Mouse (Mus musculus): Measurements from ENCODE around the gene Cryzl2. TPM values are rescaled to one million over a fixed set of nuclear protein-coding genes. Genes with fewer than 3 reads are reported as not detected.
A peak's percentile ranks its signal among the peaks of the same experiment; 100 is the strongest.

Cryzl2 gene
- polyA plus RNA-seq, 1 experiment from 2014 or later: 9.5 TPM

- no peak overlapping the region for H3K4me2 ChIP-seq (ENCODE audit: low read depth, low read length)
- no peak overlapping the region for H3K27ac ChIP-seq (ENCODE audit: low read depth)
- TF ChIP-seq EP300 (IDR thresholded peaks at IDR 0.05; ENCODE audit: low read depth) (peak; percentile 87), CTCF (IDR thresholded peaks at IDR 0.05; ENCODE audit: low read depth) (no peak)
- 41% methylated on average over 9 of the region's 9 CpGs for WGBS (ENCODE audit: insufficient replicate concordance)
- no peak overlapping the region for H3K4me3 ChIP-seq (ENCODE audit: low read depth, low read length)
- no peaks in the 10 kb centered on the region for H3K27me3 ChIP-seq (ENCODE audit: insufficient read depth, low read length)
- DNase-seq (no peak), ATAC-seq (no peak)
- H3K36me3 ChIP-seq (replicated peaks; ENCODE audit: insufficient read depth, low read length): no peaks in the 10 kb centered on the region
- no peak overlapping the region for H3K9ac ChIP-seq (replicated peaks)
- H3K4me1 ChIP-seq (ENCODE audit: insufficient read depth): no peaks in the 10 kb centered on the region
- H3K9me3 ChIP-seq (ENCODE audit: low read length): no peaks in the 10 kb centered on the region
These were observed 55.2 kb downstream of the Cryzl2 start for GRCm38 (mm10) chr1:157513559-157513958.

DNA sequence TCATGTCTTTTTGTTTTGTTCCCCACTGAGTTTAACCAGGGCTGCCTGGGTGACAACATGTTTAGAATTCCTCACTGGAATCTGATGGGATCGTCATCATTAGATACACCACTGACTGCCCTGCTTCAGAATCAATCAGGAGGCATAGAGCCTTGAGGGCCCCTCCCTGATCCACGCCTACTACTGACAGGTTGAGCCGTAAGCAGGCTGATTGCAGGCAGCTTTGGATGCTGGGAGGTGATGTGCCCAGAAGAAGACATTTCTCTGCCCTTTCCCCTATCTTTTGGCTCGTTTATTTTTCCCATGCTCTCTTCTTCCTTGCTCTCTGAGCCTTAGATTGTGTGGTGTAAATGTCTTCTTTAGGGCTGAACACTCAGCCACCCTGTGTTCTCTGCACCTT, 55.9 kb downstream of the Cryzl2 start:
- Histone ChIP-seq H3K27me3 (ENCODE audit: insufficient read depth, low read length) (no peaks in the 10 kb centered on the region), H3K9ac (replicated peaks) (no peak overlapping the region), H3K27ac (ENCODE audit: low read depth) (no peak overlapping the region), H3K36me3 (replicated peaks; ENCODE audit: insufficient read depth, low read length) (no peaks in the 10 kb centered on the region), H3K4me3 (ENCODE audit: low read depth, low read length) (no peak overlapping the region), H3K4me1 (ENCODE audit: insufficient read depth) (no peaks in the 10 kb centered on the region), H3K4me2 (ENCODE audit: low read depth, low read length) (no peak overlapping the region), H3K9me3 (ENCODE audit: low read length) (no peaks in the 10 kb centered on the region)
- TF ChIP-seq EP300 (IDR thresholded peaks at IDR 0.05; ENCODE audit: low read depth) (no peak), CTCF (IDR thresholded peaks at IDR 0.05; ENCODE audit: low read depth) (no peak)
- WGBS (ENCODE audit: insufficient replicate concordance): 52% methylated on average over 4 of the region's 4 CpGs
- no peak for DNase-seq
- ATAC-seq: no peak

- H3K9me3 ChIP-seq (ENCODE audit: low read length): no peaks in the 10 kb centered on the region
- no peaks in the 10 kb centered on the region for H3K4me1 ChIP-seq (ENCODE audit: insufficient read depth)
- no peaks in the 10 kb centered on the region for H3K27me3 ChIP-seq (ENCODE audit: insufficient read depth, low read length)
- DNase-seq (no peak), ATAC-seq (no peak)
- no peak overlapping the region for H3K4me3 ChIP-seq (ENCODE audit: low read depth, low read length)
- H3K36me3 ChIP-seq (replicated peaks; ENCODE audit: insufficient read depth, low read length): no peaks in the 10 kb centered on the region
- no peak for TF ChIP-seq EP300 (IDR thresholded peaks at IDR 0.05; ENCODE audit: low read depth)
- no peak for TF ChIP-seq CTCF (IDR thresholded peaks at IDR 0.05; ENCODE audit: low read depth)
- H3K27ac ChIP-seq (ENCODE audit: low read depth): no peak overlapping the region
- WGBS (ENCODE audit: insufficient replicate concordance): 72% methylated on average over 8 of the region's 8 CpGs
- no peak overlapping the region for H3K9ac ChIP-seq (replicated peaks)
- no peak overlapping the region for H3K4me2 ChIP-seq (ENCODE audit: low read depth, low read length)
These were observed 58.7 kb downstream of the Cryzl2 start for GRCm38 (mm10) chr1:157516838-157517808.

GRCm38 (mm10) chr1:157518111-157518523, 59.7 kb downstream of the Cryzl2 start:
- no peak for TF ChIP-seq CTCF (IDR thresholded peaks at IDR 0.05; ENCODE audit: low read depth)
- TF ChIP-seq EP300 (IDR thresholded peaks at IDR 0.05; ENCODE audit: low read depth): no peak
- Histone ChIP-seq H3K27ac (ENCODE audit: low read depth) (no peak overlapping the region), H3K9ac (replicated peaks) (no peak overlapping the region), H3K4me2 (ENCODE audit: low read depth, low read length) (no peak overlapping the region), H3K4me3 (ENCODE audit: low read depth, low read length) (no peak overlapping the region), H3K27me3 (ENCODE audit: insufficient read depth, low read length) (no peaks in the 10 kb centered on the region), H3K4me1 (ENCODE audit: insufficient read depth) (no peaks in the 10 kb centered on the region), H3K36me3 (replicated peaks; ENCODE audit: insufficient read depth, low read length) (no peaks in the 10 kb centered on the region), H3K9me3 (ENCODE audit: low read length) (no peaks in the 10 kb centered on the region)
- 53% methylated on average over 4 of the region's 4 CpGs for WGBS (ENCODE audit: insufficient replicate concordance)
- no peak for ATAC-seq
- DNase-seq: no peak

- DNase-seq: no peak
- ATAC-seq: no peak
- Histone ChIP-seq H3K27ac (ENCODE audit: low read depth) (no peak overlapping the region), H3K4me1 (ENCODE audit: insufficient read depth) (no peaks in the 10 kb centered on the region), H3K36me3 (replicated peaks; ENCODE audit: insufficient read depth, low read length) (no peaks in the 10 kb centered on the region), H3K9ac (replicated peaks) (no peak overlapping the region), H3K4me2 (ENCODE audit: low read depth, low read length) (no peak overlapping the region), H3K4me3 (ENCODE audit: low read depth, low read length) (no peak overlapping the region), H3K27me3 (ENCODE audit: insufficient read depth, low read length) (no peaks in the 10 kb centered on the region), H3K9me3 (ENCODE audit: low read length) (no peaks in the 10 kb centered on the region)
- 70% methylated on average over 2 of the region's 2 CpGs for WGBS (ENCODE audit: insufficient replicate concordance)
- no peak for TF ChIP-seq EP300 (IDR thresholded peaks at IDR 0.05; ENCODE audit: low read depth)
- TF ChIP-seq CTCF (IDR thresholded peaks at IDR 0.05; ENCODE audit: low read depth): no peak
These were observed 61.0 kb downstream of the Cryzl2 start for GRCm38 (mm10) chr1:157519396-157519795.

DNA sequence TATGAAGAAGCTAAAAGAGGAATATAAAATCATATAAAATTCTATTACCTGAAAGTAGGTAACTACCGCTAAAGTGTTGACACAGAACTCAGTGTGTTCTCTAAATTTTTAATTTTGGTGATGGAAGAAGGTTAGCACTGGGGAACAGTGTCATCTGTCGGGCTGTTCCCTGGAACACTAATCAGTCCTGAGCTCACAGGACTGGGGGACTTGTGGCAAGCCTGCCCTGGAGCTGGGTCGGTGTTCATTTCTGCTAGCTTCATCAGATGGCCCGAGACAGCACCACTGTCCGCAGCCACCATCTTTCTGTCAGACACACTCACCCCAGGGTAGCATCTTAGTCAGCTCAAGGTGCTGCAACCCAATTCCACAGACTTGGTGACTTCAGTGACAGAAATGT, 63.9 kb downstream of the Cryzl2 start:
- DNase-seq: no peak
- Histone ChIP-seq H3K27ac (ENCODE audit: low read depth) (no peak overlapping the region), H3K27me3 (ENCODE audit: insufficient read depth, low read length) (no peaks in the 10 kb centered on the region), H3K4me3 (ENCODE audit: low read depth, low read length) (no peak overlapping the region), H3K4me2 (ENCODE audit: low read depth, low read length) (no peak overlapping the region), H3K9ac (replicated peaks) (no peak overlapping the region), H3K36me3 (replicated peaks; ENCODE audit: insufficient read depth, low read length) (no peaks in the 10 kb centered on the region), H3K9me3 (ENCODE audit: low read length) (no peaks in the 10 kb centered on the region), H3K4me1 (ENCODE audit: insufficient read depth) (no peaks in the 10 kb centered on the region)
- WGBS (ENCODE audit: insufficient replicate concordance): 83% methylated on average over 5 of the region's 5 CpGs
- ATAC-seq: no peak
- TF ChIP-seq CTCF (IDR thresholded peaks at IDR 0.05; ENCODE audit: low read depth) (no peak), EP300 (IDR thresholded peaks at IDR 0.05; ENCODE audit: low read depth) (no peak)

Data from liver, postnatal 0 days (tissue).